Mouse (Mus musculus): ENCODE data around the gene Actl6b.

GRCm38 (mm10) chr5:137510014-137510501 is 43.3 kb upstream of the Actl6b start:
- TF ChIP-seq CTCF (IDR thresholded peaks at IDR 0.05; ENCODE audit: low read depth): no peak
- TF ChIP-seq EP300 (IDR thresholded peaks at IDR 0.05; ENCODE audit: low read depth): no peak
